Mouse (Mus musculus): ENCODE measurements around the gene Efcab5. TPM values are rescaled to one million over a fixed set of nuclear protein-coding genes. Genes with fewer than 3 reads are reported as not detected.
"Not testable (repeated sequence)": the region's sequence is repeated elsewhere in the genome, so short reads cannot be mapped to it uniquely, and the experiment has no call there.

Gene Efcab5
- total and polyA plus RNA-seq, 2 experiments from 2014 or later, result 0.04 to 0.25 TPM

DNA sequence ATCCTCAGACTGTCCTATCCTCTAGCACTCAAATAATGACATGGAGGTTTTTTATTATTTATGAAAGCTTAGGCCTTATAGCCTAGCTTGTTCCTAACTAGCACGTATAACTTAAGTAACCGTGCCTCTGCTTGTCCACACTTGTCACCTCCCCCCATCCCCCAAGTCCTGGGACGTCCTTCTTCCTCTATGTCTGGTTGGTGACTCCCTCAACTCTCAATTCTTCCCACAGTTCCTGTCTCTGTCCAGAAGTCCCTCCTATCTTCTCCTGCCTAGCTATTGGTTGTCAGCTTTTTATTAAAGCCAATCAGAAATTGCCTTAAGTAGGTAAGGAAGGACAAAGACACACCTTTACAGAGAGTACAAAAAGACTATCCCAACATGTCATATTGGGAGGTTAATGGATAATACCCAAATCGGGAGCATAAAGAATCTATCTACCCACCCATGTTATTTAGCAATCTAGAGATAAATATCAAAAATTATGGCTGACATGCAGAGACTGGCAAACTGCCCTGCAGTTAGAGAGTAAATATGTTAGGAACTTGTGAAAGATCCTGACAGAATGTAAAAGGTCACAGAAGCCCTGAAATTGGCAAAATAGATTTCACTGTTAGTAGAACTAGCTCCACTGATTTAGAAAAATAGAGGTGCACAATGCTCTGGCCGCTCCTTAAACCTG lies 104.6 kb downstream of the Efcab5 start:
- Histone ChIP-seq H3K36me3 (replicated peaks; ENCODE audit: control insufficient read depth, insufficient read depth, low read length) (no peaks in the 10 kb centered on the region), H3K4me1 (ENCODE audit: control insufficient read depth, insufficient read depth) (no peaks in the 10 kb centered on the region), H3K27ac (ENCODE audit: low read depth) (no peak overlapping the region), H3K9me3 (replicated peaks; ENCODE audit: control insufficient read depth, low read length) (no peaks in the 10 kb centered on the region), H3K4me2 (ENCODE audit: low read depth, low read length) (no peak overlapping the region), H3K4me3 (ENCODE audit: low read depth, low read length) (no peak overlapping the region), H3K9ac (replicated peaks; ENCODE audit: low read depth, low read length) (no peak overlapping the region), H3K27me3 (ENCODE audit: control insufficient read depth, insufficient read depth, low read length) (0 out of 2 replicates have a peak, but pooled peaks cover 17% of the 10 kb centered on the region)
- TF ChIP-seq CTCF (IDR thresholded peaks at IDR 0.05; ENCODE audit: low read depth) (no peak), EP300 (IDR thresholded peaks at IDR 0.05; ENCODE audit: low read depth) (no peak)
- ATAC-seq (ENCODE audit: insufficient read depth, low read depth) (no peak), DNase-seq (ENCODE audit: low spot score) (no peak)
- WGBS, result 49% methylated on average over 5 of the region's 5 CpGs

DNA sequence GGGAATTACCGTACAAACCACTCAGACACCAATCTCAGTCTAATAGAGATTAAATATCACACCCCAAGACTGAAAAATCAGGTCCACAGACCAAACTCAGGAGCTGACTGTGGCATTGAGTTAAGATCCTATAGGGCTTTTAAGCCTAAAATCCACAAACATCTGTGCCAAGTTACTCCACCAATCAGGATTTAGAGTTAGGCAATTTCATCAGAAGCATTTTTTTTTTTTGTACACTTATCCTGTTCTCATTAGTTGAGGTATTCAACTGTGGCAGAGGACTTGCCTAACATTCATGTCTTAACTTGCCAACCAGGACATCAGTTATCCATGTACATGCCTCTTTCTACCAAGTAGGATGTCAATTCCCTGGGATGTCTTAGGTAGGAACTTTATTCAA lies 109.4 kb downstream of the Efcab5 start:
- Histone ChIP-seq H3K4me1 (ENCODE audit: control insufficient read depth, insufficient read depth) (peaks cover 4% of the 10 kb centered on the region), H3K4me3 (ENCODE audit: low read depth, low read length) (no peak overlapping the region), H3K9me3 (replicated peaks; ENCODE audit: control insufficient read depth, low read length) (no peaks in the 10 kb centered on the region), H3K27ac (ENCODE audit: low read depth) (no peak overlapping the region), H3K9ac (replicated peaks; ENCODE audit: low read depth, low read length) (no peak overlapping the region), H3K4me2 (ENCODE audit: low read depth, low read length) (no peak overlapping the region), H3K27me3 (ENCODE audit: control insufficient read depth, insufficient read depth, low read length) (0 out of 2 replicates have a peak, but pooled peaks cover 17% of the 10 kb centered on the region), H3K36me3 (replicated peaks; ENCODE audit: control insufficient read depth, insufficient read depth, low read length) (peaks cover 18% of the 10 kb centered on the region)
- 100% methylated on average over 1 of the region's 1 CpGs for WGBS
- TF ChIP-seq EP300 (IDR thresholded peaks at IDR 0.05; ENCODE audit: low read depth) (no peak), CTCF (IDR thresholded peaks at IDR 0.05; ENCODE audit: low read depth) (no peak)
- ATAC-seq (ENCODE audit: insufficient read depth, low read depth) (no peak), DNase-seq (ENCODE audit: low spot score) (no peak)

DNA sequence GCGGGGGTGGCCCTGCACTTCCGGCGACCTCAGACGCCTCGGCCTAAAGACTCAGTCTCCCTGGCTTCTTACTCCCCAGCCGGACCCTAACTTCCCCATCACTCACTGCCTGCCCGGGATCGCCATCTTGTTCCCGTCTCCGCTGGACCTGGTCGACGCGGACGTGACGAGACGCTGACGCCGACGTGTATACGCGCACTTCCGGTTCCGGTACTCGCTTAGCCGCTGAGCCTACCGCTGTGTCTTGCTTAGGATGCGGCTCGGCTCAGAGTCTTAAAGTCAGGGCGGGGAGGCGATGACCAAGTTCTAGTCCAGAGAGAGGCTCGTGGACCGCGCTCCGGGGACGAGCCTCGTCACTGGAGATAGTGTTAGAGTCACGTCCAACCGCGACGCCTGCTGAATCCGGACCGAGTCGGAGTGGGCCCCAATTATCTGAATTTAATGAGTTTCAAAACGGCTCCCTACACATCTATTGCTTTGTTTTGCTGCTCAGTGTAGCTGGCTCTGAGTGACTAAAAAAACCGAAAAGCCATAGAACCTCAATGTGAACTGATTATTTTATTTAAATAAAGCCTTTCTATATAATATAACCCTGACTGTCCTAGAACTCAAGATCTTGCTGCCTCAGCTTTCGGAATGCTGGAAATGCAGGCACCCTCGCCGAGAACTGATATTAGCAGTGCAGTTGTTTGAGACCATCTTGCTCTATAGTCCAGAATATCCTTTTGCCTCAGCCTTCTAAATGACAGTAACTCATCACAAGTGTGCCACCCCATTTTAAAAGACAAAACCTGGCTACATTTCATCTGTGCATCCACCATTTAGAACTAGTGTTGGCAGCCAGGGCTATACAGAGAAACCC lies 110.3 kb downstream of the Efcab5 start, which contains the start of gene Nsrp1:
Gene Nsrp1, minus strand, starts transcription at position 163 of the 862 bp plus-strand sequence.
- Histone ChIP-seq H3K27me3 (ENCODE audit: control insufficient read depth, insufficient read depth, low read length) (0 out of 2 replicates have a peak, but pooled peaks cover 17% of the 10 kb centered on the region), H3K27ac (ENCODE audit: low read depth) (peak within 1 kb of the TSS; percentile 81), H3K4me1 (ENCODE audit: control insufficient read depth, insufficient read depth) (peaks cover 4% of the 10 kb centered on the region), H3K9ac (replicated peaks; ENCODE audit: low read depth, low read length) (peak within 1 kb of the TSS; percentile 70), H3K36me3 (replicated peaks; ENCODE audit: control insufficient read depth, insufficient read depth, low read length) (peaks cover 24% of the 10 kb centered on the region), H3K9me3 (replicated peaks; ENCODE audit: control insufficient read depth, low read length) (no peaks in the 10 kb centered on the region), H3K4me3 (ENCODE audit: low read depth, low read length) (peak within 1 kb of the TSS; percentile 95), H3K4me2 (ENCODE audit: low read depth, low read length) (peak within 1 kb of the TSS; percentile 84)
- DNase-seq (ENCODE audit: low spot score), result peak; percentile 92
- peak; percentile 99 for ATAC-seq (ENCODE audit: insufficient read depth, low read depth)
- 3% methylated on average over 48 of the region's 48 CpGs for WGBS
- TF ChIP-seq EP300 (IDR thresholded peaks at IDR 0.05; ENCODE audit: low read depth) (no peak), CTCF (IDR thresholded peaks at IDR 0.05; ENCODE audit: low read depth) (no peak)

DNA sequence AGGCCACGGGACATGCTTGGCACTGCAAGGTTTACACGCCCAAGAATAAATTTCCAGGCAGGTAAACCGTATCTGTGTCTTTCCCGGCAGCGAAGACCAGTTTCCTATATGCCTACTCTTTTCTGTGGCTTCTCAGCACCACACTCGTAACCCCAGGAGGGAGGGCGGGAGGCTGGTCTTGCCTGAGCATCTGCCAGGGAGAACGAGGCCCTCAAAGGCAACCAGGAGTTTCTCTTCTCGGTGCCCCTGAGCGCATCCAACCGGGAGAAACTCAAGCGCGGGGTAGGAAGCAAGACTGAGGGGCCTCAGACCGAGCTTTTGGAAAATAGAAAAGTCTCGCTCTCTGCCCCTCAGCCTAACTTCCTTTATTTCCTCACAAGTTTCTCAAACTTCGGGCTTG lies 111.0 kb downstream of the Efcab5 start:
- peak overlapping the region; percentile 81 for H3K27ac ChIP-seq (ENCODE audit: low read depth)
- H3K4me3 ChIP-seq (ENCODE audit: low read depth, low read length), result peak overlapping the region; percentile 95
- no peak for DNase-seq (ENCODE audit: low spot score)
- H3K36me3 ChIP-seq (replicated peaks; ENCODE audit: control insufficient read depth, insufficient read depth, low read length), result peaks cover 25% of the 10 kb centered on the region
- ATAC-seq (ENCODE audit: insufficient read depth, low read depth), result 0 out of 2 replicates have a peak, but pooled peaks have one; percentile 42
- WGBS, result 1% methylated on average over 16 of the region's 16 CpGs
- peaks cover 4% of the 10 kb centered on the region for H3K4me1 ChIP-seq (ENCODE audit: control insufficient read depth, insufficient read depth)
- H3K9me3 ChIP-seq (replicated peaks; ENCODE audit: control insufficient read depth, low read length), result no peaks in the 10 kb centered on the region
- peak overlapping the region; percentile 84 for H3K4me2 ChIP-seq (ENCODE audit: low read depth, low read length)
- 0 out of 2 replicates have a peak, but pooled peaks cover 14% of the 10 kb centered on the region for H3K27me3 ChIP-seq (ENCODE audit: control insufficient read depth, insufficient read depth, low read length)
- H3K9ac ChIP-seq (replicated peaks; ENCODE audit: low read depth, low read length), result peak overlapping the region; percentile 70
- no peak for TF ChIP-seq EP300 (IDR thresholded peaks at IDR 0.05; ENCODE audit: low read depth)
- no peak for TF ChIP-seq CTCF (IDR thresholded peaks at IDR 0.05; ENCODE audit: low read depth)

- H3K27ac ChIP-seq (ENCODE audit: low read depth), result peak overlapping the region; percentile 81; the same call in 1 of the 2 replicates
Observed at GRCm38 (mm10) chr11:77077331-77077730, 111.4 kb downstream of the Efcab5 start.

More at GRCm38 (mm10) chr11:77077331-77077730, 111.4 kb downstream of the Efcab5 start:
- Histone ChIP-seq H3K36me3 (replicated peaks; ENCODE audit: control insufficient read depth, insufficient read depth, low read length) (peaks cover 27% of the 10 kb centered on the region), H3K4me3 (ENCODE audit: low read depth, low read length) (peak overlapping the region; percentile 95), H3K9ac (replicated peaks; ENCODE audit: low read depth, low read length) (peak overlapping the region; percentile 70), H3K27me3 (ENCODE audit: control insufficient read depth, insufficient read depth, low read length) (0 out of 2 replicates have a peak, but pooled peaks cover 14% of the 10 kb centered on the region), H3K4me2 (ENCODE audit: low read depth, low read length) (peak overlapping the region; percentile 84)
- DNase-seq (ENCODE audit: low spot score); ATAC-seq (ENCODE audit: insufficient read depth, low read depth); H3K9me3 ChIP-seq (replicated peaks; ENCODE audit: control insufficient read depth, low read length); H3K4me1 ChIP-seq (ENCODE audit: control insufficient read depth, insufficient read depth): not testable (repeated sequence)
- 60% methylated on average over 4 of the region's 4 CpGs for WGBS

All from heart, postnatal 0 days (tissue).